Mouse (Mus musculus): ENCODE data around the gene Fut2. TPM values are rescaled to one million over a fixed set of nuclear protein-coding genes. Genes with fewer than 3 reads are reported as not detected.

The Fut2 gene
- polyA plus RNA-seq (2021; fragmentation: Nextera tagmentation), result 0.06 and 0.09 TPM in 2 replicates
- long read RNA-seq, experiment 1, result 0 reads
- long read RNA-seq, experiment 2, result 0 reads

GRCm38 (mm10) chr7:45666161-45666560 is at the start of gene Fut2:
Fut2 (minus strand) TSS chr7:45666394.

DNA sequence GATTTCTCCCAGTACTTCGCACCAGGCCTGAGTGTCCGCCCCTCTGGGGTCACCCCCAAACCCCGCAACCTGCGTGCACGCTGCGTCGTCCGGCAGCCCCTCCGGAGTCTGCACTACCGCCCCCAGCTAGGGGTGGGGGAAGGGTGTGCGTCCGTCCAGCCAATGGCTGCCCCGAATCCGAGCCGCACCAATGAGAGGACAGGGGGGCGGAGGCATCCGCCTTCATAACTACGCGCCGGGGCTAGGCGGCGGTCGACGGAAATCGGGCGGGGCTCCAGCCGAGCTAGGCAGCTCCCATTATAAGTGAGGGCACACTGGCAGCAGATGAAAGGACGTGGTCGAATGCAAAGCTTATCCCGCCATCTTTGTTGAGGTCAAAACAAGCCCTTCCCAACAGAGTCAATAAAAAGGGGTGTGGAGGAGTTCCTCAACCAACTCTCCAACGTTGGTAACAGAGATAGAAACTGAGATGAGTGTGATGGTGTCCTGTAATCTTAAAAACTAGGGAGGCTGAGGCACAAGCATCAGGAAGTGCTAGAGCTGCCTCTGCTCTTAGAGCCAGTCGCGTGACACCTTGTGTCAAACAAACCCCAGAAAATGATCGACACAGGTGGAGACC is 49.0 kb upstream of the Fut2 start, which contains the start of gene Rpl18:
Rpl18 (plus strand) TSS at position 368 of the 619 bp plus-strand sequence.

GRCm38 (mm10) chr7:45704730-45705442 is 38.7 kb upstream of the Fut2 start, which contains the start of gene Dbp:
Dbp (plus strand) TSS chr7:45705088.

DNA sequence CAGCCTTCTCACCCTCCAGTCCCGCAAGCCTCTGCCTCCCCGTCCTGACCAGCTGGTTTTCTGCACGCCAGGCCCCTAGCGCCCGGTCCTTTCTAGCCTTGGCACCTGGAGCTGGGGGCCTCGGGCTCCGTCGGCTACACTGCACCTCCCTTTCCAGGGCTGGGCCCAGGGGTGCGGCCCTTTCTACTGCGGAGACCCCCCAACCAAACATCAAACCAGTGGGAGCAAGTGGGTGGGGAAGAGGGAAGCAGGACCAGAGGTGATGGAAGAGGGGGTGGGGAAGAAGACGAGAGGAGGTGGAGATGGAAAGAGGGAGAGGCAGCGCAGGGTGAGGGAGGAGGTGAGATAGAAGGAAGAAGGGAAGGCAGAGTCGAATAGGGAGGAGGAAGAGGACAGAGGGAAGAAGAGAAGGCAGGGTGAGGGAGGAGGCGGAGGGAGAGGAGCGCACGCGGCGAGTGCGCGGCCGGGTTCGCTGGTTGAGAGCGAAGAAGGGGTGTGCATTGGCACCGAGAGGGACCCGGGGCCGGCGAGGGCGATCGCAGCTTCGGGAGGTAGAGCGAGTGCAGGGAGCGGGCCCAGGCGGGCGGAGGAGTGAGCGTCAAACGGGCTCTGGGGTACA is 33.4 kb upstream of the Fut2 start, which contains the start of gene Car11:
Car11 (plus strand) TSS at position 321 of the 619 bp plus-strand sequence.

DNA sequence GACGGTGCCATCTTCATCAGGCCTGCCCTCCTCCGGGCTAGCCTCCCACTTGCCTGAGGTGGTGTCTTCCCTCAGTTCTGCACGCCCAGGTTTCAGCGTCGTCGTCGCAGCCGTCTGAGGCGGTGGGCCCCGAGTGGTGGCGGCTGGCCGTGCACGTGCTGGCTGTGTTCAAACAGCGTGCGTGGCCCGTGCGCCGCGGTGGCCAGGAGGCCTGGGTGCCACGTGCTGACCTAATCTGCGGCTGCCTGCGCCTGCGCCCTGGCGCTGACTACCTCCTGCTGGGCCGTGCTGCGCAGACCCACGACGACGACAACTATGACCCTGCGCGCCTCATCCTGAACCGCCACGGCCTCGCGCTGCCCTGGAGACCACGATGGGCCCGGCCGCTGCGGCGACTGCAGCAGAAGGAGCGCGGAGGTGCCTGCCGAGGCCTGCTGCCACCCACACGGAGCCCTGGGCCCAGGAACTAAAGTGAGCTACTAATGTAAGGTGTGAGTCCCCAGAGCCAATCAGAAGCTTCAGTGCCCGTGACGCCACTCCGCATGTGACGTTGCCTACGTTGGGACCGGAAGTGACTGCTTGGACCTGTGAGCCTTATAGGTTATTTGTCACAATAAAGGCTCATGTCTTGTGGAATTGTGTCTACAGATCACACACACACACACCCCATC is 27.9 kb upstream of the Fut2 start, which contains the start of gene Sec1:
Sec1 (minus strand) TSS at position 482 of the 671 bp plus-strand sequence.

DNA sequence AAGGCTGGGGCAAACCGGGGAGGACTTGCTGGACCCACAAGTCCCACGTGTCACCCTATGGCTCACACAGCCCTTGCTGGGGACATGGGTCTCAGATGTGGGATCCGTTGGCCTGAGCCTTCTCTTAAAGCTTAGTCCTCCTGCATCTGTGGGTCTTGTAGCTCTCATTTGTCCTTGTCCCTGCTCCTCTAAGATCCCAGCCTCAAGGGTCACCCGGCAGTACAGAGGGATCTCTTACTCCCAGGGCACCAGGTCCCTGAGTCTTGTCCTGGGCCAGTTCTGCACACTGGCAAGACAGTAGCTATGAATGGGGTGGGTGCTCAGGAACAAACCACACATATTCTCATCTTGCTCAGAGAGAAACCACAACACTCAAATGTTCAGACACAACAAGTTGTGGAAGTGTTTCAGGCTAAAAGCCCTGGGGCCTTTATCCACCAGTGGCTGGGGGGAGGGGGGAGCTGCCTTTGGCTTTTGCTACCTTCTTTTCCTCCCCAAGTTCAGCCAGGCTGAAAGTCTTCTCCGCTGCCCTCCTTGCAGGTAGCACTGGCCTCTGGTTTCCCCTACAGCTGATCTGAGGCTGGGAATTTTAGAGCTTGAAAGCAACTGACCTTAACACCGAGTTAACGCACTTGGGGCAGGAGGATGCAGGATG is 17.3 kb upstream of the Fut2 start, which contains the start of gene Ntn5:
Ntn5 (plus strand) TSS at position 627 of the 655 bp plus-strand sequence.

DNA sequence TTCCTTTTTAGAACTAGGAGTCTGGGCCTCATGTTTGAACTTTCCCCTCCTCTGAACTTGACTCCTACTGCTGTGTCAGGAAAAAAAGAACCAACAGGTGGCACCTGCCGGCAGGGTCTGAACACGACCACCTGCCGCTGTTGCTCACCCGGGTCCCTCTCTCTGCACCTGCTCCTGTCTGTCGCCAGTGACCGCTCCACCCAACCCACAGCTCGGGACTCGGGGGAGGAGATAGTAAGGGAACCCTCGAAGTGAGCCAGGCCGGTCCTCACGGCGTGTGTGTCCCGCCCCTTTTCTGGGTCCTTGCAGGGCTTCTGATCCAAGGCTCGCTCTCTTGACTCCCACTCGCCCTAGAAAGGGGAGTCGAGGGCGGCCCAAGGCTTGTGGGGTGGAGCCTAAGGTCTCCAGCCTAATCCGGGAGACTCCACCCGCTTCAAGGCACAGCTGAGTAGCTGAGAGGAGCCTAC is 26.6 kb downstream of the Fut2 start, which contains the start of gene Mamstr:
Mamstr (plus strand) TSS at position 417 of the 467 bp plus-strand sequence.

DNA sequence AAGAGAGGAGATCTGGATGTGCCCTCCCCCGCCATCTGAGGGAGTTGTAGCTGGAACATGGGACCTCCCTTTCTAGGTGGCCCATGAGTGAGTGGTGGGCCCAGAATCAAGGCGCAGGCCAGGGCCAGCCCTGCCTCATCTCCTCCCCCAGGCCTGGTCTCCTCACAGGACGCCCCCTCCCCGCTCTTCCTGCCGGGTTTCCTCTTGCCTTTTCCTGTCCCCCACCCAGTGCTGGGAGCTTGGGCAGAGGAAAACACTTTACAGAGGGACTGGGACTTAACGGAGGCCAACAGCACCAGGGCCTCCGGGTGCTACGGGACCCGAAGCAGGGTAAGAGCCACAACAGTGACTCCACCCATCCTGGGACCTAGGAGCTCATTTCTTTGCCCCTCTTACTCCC is 38.9 kb downstream of the Fut2 start, which contains the start of gene Rasip1:
Rasip1 (plus strand) TSS at position 228 of the 400 bp plus-strand sequence.

GRCm38 (mm10) chr7:45621443-45621842 is 44.8 kb downstream of the Fut2 start, which contains the start of gene Izumo1:
Izumo1 (plus strand) TSS chr7:45621811.

DNA sequence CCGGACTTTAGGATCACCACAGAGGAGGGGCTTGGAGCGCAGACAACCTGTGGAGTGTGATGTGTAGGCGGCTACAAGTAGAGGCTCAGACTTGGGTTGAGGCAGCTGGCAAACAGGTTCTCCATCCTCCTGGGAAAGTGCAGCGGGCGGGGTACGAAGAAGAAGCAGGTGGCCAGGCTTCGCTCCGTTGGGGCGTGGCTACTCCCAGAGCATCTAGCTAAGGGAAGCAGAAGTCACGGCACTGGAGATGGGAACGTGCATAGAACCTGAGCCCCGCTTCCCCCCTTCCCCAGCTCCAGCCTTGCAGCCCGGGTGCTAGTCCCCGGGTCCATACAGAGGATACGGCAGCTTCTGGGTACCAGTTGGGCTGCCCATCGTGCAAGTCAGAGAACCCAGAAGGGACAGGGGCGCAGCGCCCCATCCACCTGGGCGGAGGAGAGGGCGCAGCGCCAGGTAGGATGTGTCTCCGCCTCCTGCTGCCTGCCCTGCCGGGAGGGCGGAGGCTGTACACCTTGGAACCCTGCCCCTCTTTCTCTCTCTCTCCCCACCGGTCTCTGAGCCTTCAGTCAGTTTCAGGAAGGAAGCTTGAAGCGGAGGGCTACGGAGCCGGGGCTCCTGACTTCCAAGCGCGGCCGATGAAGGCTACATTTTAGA is 49.0 kb downstream of the Fut2 start, which contains the start of gene Fut1:
Fut1 (plus strand) TSS at position 248 of the 654 bp plus-strand sequence.

Other genes with a start within 250 kb of the Fut2 start
- 0.19 TPM in 1 of 2 replicates, not detected in the other for gene Lhb, start 245.6 kb downstream of the Fut2 start, polyA plus RNA-seq (2021; fragmentation: Nextera tagmentation)
- 8.9 and 9.1 TPM in 2 replicates for gene Gys1, start 231.6 kb downstream of the Fut2 start, polyA plus RNA-seq (2021; fragmentation: Nextera tagmentation)
- gene Ruvbl2, start 228.3 kb downstream of the Fut2 start, polyA plus RNA-seq (2021; fragmentation: Nextera tagmentation), result 34.4 and 45.9 TPM in 2 replicates
- gene Ftl1, start 206.5 kb downstream of the Fut2 start, polyA plus RNA-seq (2021; fragmentation: Nextera tagmentation), result 1,322 and 1,591 TPM in 2 replicates
- 94.9 and 121 TPM in 2 replicates for gene Bax, start 199.5 kb downstream of the Fut2 start, polyA plus RNA-seq (2021; fragmentation: Nextera tagmentation)
- gene Tulp2, start 184.5 kb downstream of the Fut2 start, polyA plus RNA-seq (2021; fragmentation: Nextera tagmentation), result 0.08 and 0.17 TPM in 2 replicates
- not detected in 2 replicates for gene Gm45808, start 179.6 kb downstream of the Fut2 start, polyA plus RNA-seq (2021; fragmentation: Nextera tagmentation)
- 3.8 TPM in 2 replicates for gene Dhdh, start 177.6 kb downstream of the Fut2 start, polyA plus RNA-seq (2021; fragmentation: Nextera tagmentation)
- 48.4 and 64.7 TPM in 2 replicates for gene Nucb1, start 156.0 kb downstream of the Fut2 start, polyA plus RNA-seq (2021; fragmentation: Nextera tagmentation)
- gene Ppp1r15a, start 140.1 kb downstream of the Fut2 start, polyA plus RNA-seq (2021; fragmentation: Nextera tagmentation), result 18.3 and 18.8 TPM in 2 replicates
- gene Plekha4, start 140.1 kb downstream of the Fut2 start, polyA plus RNA-seq (2021; fragmentation: Nextera tagmentation), result 3.8 and 7.2 TPM in 2 replicates
- 0.36 and 0.38 TPM in 2 replicates for gene Hsd17b14, start 111.5 kb downstream of the Fut2 start, polyA plus RNA-seq (2021; fragmentation: Nextera tagmentation)
- gene Bcat2, start 96.2 kb downstream of the Fut2 start, polyA plus RNA-seq (2021; fragmentation: Nextera tagmentation), result 6.9 and 8.4 TPM in 2 replicates
- 0.22 and 0.24 TPM in 2 replicates for gene Fgf21, start 50.9 kb downstream of the Fut2 start, polyA plus RNA-seq (2021; fragmentation: Nextera tagmentation)
- 0.06 and 0.07 TPM in 2 replicates for gene Fut1, start 49.1 kb downstream of the Fut2 start, polyA plus RNA-seq (2021; fragmentation: Nextera tagmentation)
- gene Izumo1, start 44.6 kb downstream of the Fut2 start, polyA plus RNA-seq (2021; fragmentation: Nextera tagmentation), result not detected in 2 replicates
- gene Rasip1, start 38.9 kb downstream of the Fut2 start, polyA plus RNA-seq (2021; fragmentation: Nextera tagmentation), result 1.8 and 2.5 TPM in 2 replicates
- 0.89 and 2.4 TPM in 2 replicates for gene Mamstr, start 26.4 kb downstream of the Fut2 start, polyA plus RNA-seq (2021; fragmentation: Nextera tagmentation)
- 6.5 and 9.8 TPM in 2 replicates for gene Ntn5, start 17.6 kb upstream of the Fut2 start, polyA plus RNA-seq (2021; fragmentation: Nextera tagmentation)
- gene Sec1, start 28.0 kb upstream of the Fut2 start, polyA plus RNA-seq (2021; fragmentation: Nextera tagmentation), result 0.26 and 0.38 TPM in 2 replicates
- gene Car11, start 33.4 kb upstream of the Fut2 start, polyA plus RNA-seq (2021; fragmentation: Nextera tagmentation), result 74.9 and 93.1 TPM in 2 replicates
- gene Dbp, start 38.7 kb upstream of the Fut2 start, polyA plus RNA-seq (2021; fragmentation: Nextera tagmentation), result 30.2 and 130 TPM in 2 replicates
- gene Rpl18, start 49.1 kb upstream of the Fut2 start, polyA plus RNA-seq (2021; fragmentation: Nextera tagmentation), result 335 and 337 TPM in 2 replicates
- 4.9 and 10.6 TPM in 2 replicates for gene Sphk2, start 51.6 kb upstream of the Fut2 start, polyA plus RNA-seq (2021; fragmentation: Nextera tagmentation)
- 0.08 and 0.22 TPM in 2 replicates for gene Fam83e, start 54.8 kb upstream of the Fut2 start, polyA plus RNA-seq (2021; fragmentation: Nextera tagmentation)
- gene Spaca4, start 59.4 kb upstream of the Fut2 start, polyA plus RNA-seq (2021; fragmentation: Nextera tagmentation), result not detected in 2 replicates
- 3.9 and 10.6 TPM in 2 replicates for gene Lmtk3, start 117.3 kb upstream of the Fut2 start, polyA plus RNA-seq (2021; fragmentation: Nextera tagmentation)
- 22.5 and 23.3 TPM in 2 replicates for gene Sult2b1, start 118.3 kb upstream of the Fut2 start, polyA plus RNA-seq (2021; fragmentation: Nextera tagmentation)
- gene Cyth2, start 148.2 kb upstream of the Fut2 start, polyA plus RNA-seq (2021; fragmentation: Nextera tagmentation), result 173 and 183 TPM in 2 replicates
- gene Kcnj14, start 158.4 kb upstream of the Fut2 start, polyA plus RNA-seq (2021; fragmentation: Nextera tagmentation), result 2.0 and 2.3 TPM in 2 replicates
- 16.1 and 22.0 TPM in 2 replicates for gene Grwd1, start 164.6 kb upstream of the Fut2 start, polyA plus RNA-seq (2021; fragmentation: Nextera tagmentation)
- 49.0 and 49.6 TPM in 2 replicates for gene Kdelr1, start 206.4 kb upstream of the Fut2 start, polyA plus RNA-seq (2021; fragmentation: Nextera tagmentation)
- gene Grin2d, start 212.0 kb upstream of the Fut2 start, polyA plus RNA-seq (2021; fragmentation: Nextera tagmentation), result 0.39 and 1.6 TPM in 2 replicates
- gene Syngr4, start 230.3 kb upstream of the Fut2 start, polyA plus RNA-seq (2021; fragmentation: Nextera tagmentation), result not detected in 2 replicates
- gene Tmem143, start 230.5 kb upstream of the Fut2 start, polyA plus RNA-seq (2021; fragmentation: Nextera tagmentation), result 2.7 and 4.5 TPM in 2 replicates

Measured in left cerebral cortex, adult 6 months (tissue).